Mouse (Mus musculus): ENCODE measurements at regions not wholly inside any gene's neighbourhood (a gene's known extent, or its start where the extent isn't known, plus 50 kb on each side); places are given as distances from the start of the nearest gene placed in this dataset.

- DNase-seq (ENCODE audit: low read depth, low spot score), result no peak
These were observed 277.2 kb upstream of the Adgrl4 start for GRCm38 (mm10) chr3:151160516-151160915.

DNA sequence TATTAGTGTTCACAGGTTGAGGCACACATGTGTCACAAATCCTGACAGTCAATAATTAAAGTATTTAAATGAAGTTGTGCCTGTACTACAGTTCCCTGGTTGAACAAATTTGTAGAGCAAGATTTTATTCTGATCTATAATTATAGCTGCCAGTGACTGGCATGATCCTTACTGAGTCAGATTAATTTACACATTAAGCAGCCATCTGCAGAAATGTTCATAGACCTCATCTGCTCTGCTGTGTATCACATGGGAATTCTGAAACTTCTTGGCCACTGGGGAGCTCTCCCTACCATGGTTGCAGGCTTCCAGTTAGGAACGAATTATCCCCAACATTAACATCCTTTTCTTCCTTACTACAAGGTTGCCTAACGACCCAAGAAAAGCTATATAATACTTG is 255.6 kb upstream of the Adgrl4 start:
- DNase-seq (ENCODE audit: low read depth, low spot score), result no peak

GRCm38 (mm10) chr3:151192092-151192491 is 245.6 kb upstream of the Adgrl4 start:
- no peak for DNase-seq (ENCODE audit: low read depth, low spot score)

DNA sequence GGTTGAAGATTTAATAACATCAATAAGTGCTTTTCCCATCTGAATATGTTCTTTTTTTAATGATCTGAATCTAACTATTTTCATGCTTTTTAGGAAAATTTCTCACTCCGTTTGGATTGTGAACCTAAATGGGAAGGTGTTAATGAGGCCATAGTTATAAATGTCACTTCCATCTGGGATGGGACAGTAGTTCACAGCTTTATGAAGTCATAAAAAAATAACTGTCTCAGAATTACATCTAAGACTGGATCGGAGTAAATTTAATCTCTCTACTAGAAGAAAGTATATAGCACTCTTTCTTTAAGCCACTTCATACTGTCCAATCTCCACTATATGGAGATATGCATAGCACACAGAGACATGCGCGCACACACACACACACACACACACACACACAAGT is 226.7 kb upstream of the Adgrl4 start:
- DNase-seq (ENCODE audit: low read depth, low spot score), result no peak

GRCm38 (mm10) chr3:151216764-151217502 is 220.8 kb upstream of the Adgrl4 start:
- DNase-seq (ENCODE audit: low read depth, low spot score), result no peak

GRCm38 (mm10) chr3:151222407-151222806 is 215.3 kb upstream of the Adgrl4 start:
- DNase-seq (ENCODE audit: low read depth, low spot score), result no peak

GRCm38 (mm10) chr3:151252458-151252857 is 185.2 kb upstream of the Adgrl4 start:
- no peak for DNase-seq (ENCODE audit: low read depth, low spot score)

- no peak for DNase-seq (ENCODE audit: low read depth, low spot score)
These were observed 174.9 kb upstream of the Adgrl4 start for GRCm38 (mm10) chr3:151262821-151263220.

- DNase-seq (ENCODE audit: low read depth, low spot score), result no peak
These were observed 172.0 kb upstream of the Adgrl4 start for GRCm38 (mm10) chr3:151265658-151266057.

DNA sequence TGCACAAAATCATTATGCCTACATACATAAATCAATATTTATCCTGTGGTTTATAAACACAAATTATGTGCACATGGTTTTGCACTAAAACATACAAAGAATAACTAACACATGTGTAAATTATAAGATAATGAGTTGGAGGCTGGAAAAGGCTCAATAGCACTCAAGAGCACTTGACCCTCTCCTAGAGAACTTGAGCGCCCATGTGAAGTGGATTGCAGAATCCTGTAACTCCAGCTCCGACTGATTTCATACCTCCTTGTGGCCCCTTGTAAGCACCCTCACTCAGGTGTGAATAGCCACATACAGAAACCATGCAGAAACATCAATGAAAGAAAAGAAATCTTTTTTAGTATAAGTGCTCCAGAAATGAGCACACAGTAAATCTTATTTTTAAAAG is 168.2 kb upstream of the Adgrl4 start:
- DNase-seq (ENCODE audit: low read depth, low spot score), result no peak

DNA sequence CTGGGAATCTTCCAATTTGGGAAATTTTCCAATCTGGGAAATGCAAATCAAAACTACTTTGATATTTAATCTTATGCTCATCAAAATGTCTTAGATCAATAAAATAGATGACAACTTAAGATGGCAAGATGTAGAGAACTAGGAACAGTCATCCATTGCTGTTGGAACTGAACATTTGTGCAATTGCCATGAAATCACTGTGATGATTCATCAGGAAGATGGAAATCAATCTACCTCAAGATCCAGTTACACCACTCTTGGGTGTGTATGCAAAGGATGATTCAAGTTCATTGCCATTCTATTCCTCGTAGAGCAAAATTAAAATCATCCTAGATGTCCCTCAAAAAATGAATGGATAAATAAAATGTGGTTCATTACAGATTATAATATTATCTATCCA is 153.9 kb upstream of the Adgrl4 start:
- DNase-seq (ENCODE audit: low read depth, low spot score), result no peak

DNA sequence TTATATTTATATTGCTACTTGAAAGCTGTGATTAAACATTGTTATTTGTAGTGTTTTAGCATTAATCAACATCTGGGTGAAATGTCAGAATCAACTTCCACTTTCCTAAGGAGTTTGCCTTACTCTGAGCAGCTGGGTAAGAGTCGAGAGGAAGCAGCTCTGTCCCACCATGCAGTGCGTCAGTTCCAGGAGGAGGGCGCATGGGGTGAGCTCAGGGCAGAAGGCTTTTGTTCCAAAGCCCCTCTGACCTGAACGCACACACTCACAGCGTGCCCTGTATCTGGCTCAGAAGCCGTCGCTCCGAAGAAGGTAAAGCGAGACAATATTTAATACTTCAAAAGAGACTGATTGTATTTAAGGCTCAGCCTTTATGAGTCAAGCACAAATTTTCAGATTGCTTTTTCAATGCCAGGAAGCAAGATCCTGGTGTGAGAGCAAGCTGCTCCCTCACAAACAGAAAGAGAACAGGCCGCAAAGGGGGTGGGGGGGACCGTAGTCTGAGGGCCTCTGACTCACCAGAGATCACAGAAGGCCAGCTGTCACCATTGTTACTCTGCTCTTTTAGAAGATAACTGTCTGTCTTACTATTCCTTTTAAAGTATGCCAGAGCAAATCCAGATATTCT is 143.6 kb upstream of the Adgrl4 start:
- DNase-seq (ENCODE audit: low read depth, low spot score), result no peak

GRCm38 (mm10) chr3:151294606-151295005 is 143.1 kb upstream of the Adgrl4 start:
- no peak for DNase-seq (ENCODE audit: low read depth, low spot score)

GRCm38 (mm10) chr3:151295027-151295426 is 142.7 kb upstream of the Adgrl4 start:
- DNase-seq (ENCODE audit: low read depth, low spot score), result no peak

- DNase-seq (ENCODE audit: low read depth, low spot score), result no peak
These were observed 139.4 kb upstream of the Adgrl4 start for GRCm38 (mm10) chr3:151298325-151298724.

DNA sequence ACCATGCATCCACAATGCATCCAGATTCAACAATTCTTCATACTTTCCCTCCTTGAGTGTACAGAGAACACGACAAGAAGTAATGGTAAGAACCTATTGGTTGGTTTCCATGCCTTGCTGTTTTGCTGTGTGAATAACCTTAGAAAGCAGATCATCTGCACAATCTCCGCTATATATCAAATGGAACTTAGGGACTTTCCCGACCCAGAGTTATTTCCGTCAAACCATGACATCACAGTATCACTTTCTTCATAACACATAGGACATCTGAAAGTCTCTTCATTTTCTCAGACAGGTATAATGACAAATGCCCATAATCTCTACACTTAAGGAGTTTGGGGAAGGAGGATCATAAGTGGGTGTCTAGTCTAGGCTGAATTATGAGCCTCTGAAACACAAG is 132.3 kb upstream of the Adgrl4 start:
- DNase-seq (ENCODE audit: low read depth, low spot score), result no peak

- no peak for DNase-seq (ENCODE audit: low read depth, low spot score)
These were observed 129.7 kb upstream of the Adgrl4 start for GRCm38 (mm10) chr3:151307975-151308374.

DNA sequence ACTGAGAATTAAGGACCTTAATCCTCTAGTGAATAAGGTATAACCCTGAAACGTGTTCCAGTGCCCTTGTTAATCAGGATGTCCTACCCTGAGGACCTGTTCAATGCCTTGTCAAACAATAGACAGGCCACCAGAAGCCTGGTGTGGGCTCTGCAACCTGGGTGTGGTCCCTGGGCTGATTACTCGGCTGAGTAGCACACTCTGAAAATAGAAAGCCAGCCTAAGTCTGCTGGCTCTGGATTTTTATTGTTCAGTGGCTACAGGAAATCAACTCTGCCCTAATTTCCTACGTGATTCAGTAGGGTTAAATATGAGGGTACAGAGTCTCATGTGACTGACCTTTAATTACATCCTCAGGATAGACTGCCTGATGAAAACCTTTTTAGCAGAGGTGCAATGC is 113.9 kb upstream of the Adgrl4 start:
- DNase-seq (ENCODE audit: low read depth, low spot score), result no peak

- DNase-seq (ENCODE audit: low read depth, low spot score), result no peak
These were observed 107.9 kb upstream of the Adgrl4 start for GRCm38 (mm10) chr3:151329801-151330200.

GRCm38 (mm10) chr3:151331906-151332305 is 105.8 kb upstream of the Adgrl4 start:
- no peak for DNase-seq (ENCODE audit: low read depth, low spot score)

GRCm38 (mm10) chr3:151332317-151332687 is 105.4 kb upstream of the Adgrl4 start:
- DNase-seq (ENCODE audit: low read depth, low spot score), result no peak

DNA sequence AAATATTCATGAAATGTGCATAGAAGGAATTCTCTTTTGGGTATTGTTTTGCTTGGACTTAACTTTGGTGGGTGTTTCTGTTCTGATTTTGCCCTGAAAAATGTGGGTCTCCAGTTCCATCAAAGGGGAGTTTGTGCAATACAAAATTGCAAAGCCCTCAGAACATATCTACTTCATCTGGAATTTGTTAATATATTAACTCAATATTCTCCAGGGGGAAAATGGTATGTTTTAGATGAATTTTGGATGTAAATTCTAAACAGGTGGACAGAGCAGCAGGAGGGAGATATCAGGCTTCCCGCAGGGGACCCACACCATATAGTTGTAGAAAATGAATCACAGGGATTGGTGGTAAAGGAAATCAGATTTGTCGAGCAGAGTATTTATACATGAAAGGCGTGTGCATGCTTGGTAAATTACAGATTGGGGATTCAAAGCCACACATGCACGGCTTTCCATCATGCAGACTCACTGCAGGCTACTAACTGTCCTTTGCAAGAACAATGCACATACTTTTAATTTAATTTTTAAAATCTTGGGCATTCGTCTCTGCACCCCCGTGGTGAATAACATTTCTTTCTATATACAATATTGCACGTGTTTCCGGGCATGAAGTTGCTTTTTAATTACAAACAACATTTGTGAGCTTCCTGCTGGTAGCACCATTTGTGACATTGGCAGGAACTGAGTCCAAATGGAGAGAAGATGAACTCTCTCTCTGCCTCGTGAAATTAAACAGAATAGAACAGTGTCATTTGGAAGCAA is 104.8 kb upstream of the Adgrl4 start:
- DNase-seq (ENCODE audit: low read depth, low spot score), result peak; percentile 18

DNA sequence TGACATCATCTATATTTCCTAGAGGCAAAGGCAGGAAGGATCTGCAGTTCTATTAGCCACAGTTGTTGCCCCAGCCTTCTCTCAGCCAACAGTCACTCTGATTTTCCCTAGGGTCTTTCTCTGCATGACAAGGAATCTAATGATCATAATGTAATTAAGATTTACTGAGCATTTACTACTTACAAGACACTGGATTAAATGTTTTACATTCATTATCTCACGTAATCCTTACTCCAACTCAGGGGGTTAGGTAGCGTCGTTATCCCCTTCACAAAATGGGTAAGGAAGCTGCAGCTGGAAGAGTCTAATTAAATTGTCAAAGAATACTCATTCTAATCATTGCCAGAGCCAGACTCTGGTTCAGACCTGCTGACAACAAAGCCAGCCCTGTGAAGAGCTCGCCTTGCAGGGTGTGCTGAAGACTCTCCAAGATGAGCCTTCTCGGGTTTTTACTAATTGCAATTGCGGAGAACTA is 103.8 kb upstream of the Adgrl4 start:
- no peak for DNase-seq (ENCODE audit: low read depth, low spot score)

Measured in brain, embryonic 18.5 days (tissue).